Mouse (Mus musculus): ENCODE results near the gene Zxdc.

- TF ChIP-seq CTCF (IDR thresholded peaks at IDR 0.05; ENCODE audit: borderline replicate concordance, extremely low read depth, insufficient read depth, insufficient read length), result no peak
- no peak for TF ChIP-seq POLR2A (IDR thresholded peaks at IDR 0.05; ENCODE audit: borderline replicate concordance, extremely low read depth, insufficient read depth, insufficient read length, poor library complexity, severe bottlenecking)
These were observed 42.6 kb downstream of the Zxdc start for GRCm38 (mm10) chr6:90411926-90412325.
